Mouse (Mus musculus) hindlimb bud, embryonic 11.5 days (tissue): ENCODE measurements around the gene Bcar3.

ENCODE experiments used
- DNase-seq: peaks from one replicate; pipeline ENCODE4 v3.0.0-alpha.2; 2012; ENCODE audit warnings: low read depth, low spot score; ENCODE audit errors: extremely low spot score

Bcar3 gene

DNA sequence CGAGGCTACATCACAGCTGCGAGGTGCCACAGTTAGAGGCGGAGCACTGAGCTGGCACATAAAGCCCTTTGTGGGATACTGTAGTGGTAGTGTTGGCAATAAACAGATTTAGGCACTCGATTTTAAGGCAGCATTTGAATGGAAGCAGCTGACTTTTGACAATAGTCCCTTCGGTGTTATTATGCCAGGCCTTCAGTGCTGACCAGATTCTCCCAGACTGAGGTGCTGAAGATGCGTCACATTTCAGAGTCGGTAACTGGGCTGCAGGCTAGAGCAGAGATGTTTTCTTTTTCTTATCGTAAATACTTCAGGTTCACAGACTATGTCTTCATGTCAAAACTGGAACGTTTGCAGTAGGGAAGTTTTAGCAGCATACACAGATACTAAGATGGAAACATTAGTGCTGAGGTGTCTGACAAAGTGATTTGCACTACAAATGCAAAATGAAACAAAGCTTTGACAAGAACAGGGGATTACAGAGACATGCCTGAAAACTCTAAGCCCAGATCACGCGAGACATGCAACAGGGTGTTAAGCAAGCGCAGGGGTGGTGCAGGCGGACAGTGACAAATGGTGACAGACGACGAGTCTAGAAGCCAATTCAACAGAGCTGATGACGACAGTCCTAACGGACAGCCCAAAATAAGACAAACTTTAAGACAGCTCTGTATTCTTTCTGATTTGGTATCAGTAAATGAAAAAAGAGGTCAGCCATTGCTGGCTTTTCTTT lies 246.2 kb downstream of the Bcar3 start:
- DNase-seq: no peak

DNA sequence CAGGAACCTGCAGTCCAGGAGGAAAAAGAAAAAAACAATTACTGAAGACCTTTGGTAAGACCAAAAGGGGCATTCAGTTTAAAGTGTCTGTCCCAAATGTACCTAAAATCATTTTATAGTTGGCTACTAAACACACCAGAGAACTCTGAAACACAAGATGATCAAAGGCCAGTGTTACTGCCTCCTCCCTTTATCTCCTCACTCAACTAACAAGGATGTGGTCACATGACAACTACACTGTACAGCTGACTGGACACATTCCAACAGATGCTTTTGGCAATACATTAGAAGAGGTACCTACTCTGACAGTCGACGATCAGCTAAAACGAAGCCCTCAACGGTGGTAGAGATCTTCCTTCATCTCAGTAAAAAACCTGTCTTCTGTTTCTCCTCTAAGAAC lies 247.0 kb downstream of the Bcar3 start:
- DNase-seq: no peak

DNA sequence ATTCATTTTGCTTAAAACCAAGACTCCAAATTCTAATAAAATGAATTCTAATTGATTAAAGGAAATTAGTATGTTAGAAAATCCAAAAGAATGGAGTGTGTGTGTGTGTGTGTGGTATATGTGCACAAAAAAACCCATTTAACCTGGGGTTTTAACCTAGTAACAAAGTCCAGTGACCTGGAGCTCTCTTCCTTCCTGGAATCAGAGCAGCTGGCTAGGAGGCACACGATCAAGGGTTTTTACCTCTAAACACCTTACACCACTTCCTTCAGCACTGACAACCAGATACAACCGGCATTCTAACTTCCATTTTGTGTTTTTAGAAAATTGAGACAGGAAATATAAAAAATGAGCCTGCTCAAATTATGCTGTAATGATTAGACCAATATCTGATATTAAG lies 251.4 kb downstream of the Bcar3 start:
- no peak for DNase-seq

DNA sequence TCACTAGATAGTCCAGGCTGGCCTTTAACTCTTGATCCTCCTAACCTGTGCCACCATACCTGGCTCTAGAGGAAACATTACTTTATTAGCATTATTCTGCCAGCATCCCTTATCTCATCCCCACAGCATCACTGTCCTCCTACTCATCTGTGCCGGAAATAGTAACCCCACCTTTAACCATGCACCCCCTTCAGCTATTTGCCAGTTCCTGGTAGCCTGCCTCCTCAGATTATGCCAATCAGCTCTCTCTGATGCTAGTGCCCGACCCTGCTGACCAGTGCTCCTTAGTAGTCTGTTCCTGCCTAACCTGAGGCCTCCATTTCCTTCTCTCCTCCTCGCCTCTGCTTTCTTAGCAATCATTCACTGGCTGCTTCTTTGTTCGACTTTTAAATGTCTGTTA lies 253.5 kb downstream of the Bcar3 start:
- DNase-seq: no peak

DNA sequence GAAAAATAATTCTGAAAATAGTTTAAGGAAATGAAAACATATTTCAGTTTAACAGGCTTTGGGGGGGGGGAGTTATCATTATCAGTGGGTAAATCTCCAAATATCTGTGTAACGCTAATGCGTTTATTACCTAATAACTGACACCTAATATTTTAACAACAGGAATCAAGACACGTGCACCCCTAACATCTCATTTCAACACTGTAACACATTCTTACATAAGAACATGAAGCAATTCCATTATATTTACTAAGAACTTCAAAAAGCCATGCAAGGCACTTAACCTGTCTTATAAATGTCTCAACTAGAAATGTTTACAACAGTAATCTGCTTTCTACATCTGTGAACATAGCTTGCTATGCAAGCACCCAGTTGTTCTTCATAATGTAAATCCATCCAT lies 257.2 kb downstream of the Bcar3 start:
- DNase-seq: no peak

DNA sequence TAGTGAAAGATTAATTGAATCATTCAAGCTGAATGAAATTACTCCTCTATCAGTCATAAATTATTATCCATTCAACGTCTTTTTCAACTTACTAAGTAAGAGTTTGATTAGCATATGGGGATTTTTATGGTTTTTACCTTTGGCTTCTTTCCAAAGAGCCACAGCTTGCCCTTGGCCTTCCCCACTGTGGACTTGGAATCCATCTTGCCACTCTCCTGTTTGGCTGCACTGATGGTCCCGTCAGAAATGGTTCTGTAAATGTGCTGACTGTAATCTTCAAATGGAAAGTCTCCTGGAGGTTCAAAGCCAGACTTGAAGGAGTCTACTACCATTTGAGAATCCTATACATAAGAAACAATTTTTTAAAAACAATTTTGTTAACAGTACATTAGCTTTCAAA lies 263.8 kb downstream of the Bcar3 start:
- DNase-seq: no peak

DNA sequence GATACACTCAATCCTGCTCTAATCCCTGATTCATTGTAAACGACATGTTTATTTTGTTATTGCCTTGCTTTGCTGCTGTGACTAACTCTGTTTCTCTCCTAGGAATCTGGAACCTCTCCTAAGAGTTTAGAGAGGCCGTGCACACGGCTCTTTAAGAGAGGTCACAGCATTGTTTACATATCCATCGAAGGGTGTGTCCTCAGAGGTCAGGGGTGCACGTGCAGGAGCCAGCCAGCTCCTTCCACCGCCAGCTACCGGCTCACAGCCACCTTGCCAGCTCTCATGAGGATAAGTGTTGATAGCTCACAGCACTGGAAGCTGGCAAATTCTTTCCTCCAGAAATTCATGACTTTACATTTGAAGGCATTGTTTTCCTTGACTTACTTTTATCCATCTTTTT lies 271.3 kb downstream of the Bcar3 start:
- DNase-seq: no peak

DNA sequence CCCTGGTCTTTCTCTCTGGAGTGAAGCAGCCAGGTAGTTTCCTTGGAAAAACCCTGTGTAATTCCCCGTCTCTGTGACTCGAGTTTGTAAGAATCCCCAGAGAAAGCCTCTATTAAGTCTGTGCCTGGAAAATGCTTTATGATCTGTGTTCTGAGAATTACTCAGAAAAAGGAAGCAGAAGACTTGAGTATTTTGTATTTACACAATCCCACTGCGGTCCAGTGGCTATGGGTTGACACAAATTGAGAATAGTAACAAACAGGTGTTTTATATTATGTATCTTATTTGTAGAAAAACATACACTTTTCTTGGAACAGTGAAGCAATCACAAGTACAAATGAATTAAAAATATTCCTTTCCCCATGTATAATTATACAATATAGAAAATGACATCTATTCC lies 272.2 kb downstream of the Bcar3 start:
- DNase-seq: no peak

DNA sequence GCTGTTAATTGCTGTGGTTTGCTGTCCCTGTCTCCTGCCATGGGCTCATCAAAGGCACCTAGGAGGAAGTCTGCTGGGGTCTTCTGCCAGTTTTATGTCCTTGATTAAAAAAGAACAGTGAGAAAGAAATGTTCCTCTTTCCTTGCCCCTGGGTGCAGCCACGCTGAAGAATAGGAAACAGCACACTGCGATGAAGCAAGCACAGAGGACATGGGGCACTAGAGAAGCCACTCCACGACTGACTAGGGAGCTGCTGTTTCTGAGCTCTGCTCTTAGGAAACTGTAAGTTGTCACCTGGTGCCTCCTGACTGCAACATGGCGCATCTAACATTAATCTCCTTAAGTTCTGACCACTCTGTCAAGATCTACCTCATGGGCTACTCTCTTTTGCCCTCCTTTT lies 272.6 kb downstream of the Bcar3 start:
- DNase-seq: no peak

DNA sequence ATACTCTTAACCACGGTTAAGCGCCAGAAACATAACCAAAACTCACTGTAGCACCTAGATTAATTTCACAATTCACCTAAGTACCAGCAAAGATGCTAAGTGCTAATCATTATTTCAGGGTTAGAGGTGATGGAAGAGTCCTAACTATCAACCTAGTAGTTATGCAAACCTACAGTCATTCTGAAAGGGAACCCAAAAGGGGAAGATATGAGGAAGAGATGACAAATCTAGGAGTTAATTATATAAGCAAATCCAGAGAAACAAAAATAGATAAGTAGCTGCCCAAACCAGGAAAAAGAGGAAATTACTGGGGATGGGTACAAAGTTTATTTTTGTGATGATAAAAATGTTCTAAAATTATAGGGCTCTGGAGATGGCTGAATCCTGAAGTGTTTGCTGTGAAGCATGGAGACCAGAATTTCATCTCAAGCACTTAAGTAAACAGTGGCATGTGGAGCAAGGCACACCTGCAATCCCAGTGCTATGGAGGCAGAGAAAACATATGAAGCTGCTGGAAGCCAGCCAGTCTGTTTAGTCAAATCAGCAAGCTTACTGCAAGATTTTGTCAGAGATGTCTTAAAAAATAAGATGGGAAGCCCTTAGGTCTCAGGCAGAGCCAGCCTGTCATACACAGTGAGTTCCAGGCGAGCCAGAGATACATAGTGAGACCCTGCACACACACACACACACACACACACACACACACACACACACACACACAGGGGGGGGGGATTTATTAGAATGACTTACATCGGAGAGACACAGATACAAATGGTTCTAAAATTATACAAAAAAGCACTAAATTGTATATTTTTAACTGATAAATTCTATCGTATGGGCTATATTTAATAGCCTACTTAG lies 279.7 kb downstream of the Bcar3 start:
- DNase-seq: no peak

DNA sequence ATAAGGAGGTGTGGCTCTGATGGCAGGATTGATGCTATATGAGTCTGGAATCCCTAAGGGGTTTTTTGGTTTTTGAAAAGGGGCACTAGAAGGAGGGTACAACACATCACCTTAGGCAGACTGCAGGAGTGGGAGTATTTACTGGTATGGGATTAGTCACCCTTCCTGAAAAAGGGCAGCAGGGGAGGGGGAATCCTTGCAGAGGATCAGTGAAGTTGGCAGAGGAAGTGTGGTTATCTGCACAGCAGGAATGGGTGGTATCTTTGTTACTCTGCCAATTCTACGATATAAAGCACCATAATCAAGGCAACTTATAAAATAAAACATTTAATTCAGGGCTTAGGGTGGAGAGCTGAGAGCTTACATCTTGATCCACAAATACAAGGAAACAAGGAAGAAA lies 281.0 kb downstream of the Bcar3 start:
- DNase-seq: no peak

DNA sequence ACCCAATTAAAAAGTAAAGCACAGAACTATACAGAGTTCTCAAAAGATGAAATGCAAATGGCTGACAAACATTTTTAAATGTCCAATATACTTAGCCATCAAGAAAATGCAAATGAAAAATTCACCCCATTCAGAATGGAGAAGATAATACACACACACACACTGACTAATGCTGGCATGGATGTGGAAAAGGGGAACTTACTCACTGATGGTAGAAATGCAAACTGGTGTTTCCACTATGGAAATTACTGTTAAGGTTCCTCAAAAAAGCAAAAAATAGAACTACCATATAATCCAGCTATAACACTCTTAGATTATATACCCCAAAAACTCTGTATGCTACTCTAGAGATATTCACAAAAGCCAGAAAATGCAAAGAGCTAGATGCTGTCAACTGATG lies 283.4 kb downstream of the Bcar3 start:
- DNase-seq: no peak
